Mouse (Mus musculus) lung, postnatal 36 days (tissue): ENCODE measurements around the gene Cemip2.

Source experiments
- DNase-seq: peaks from one replicate; pipeline ENCODE4 v3.0.0; 2022; ENCODE audit warnings: mixed read lengths

The Cemip2 gene

GRCm38 (mm10) chr19:21780663-21781062, 2.5 kb downstream of the Cemip2 start:
- DNase-seq = peak; percentile 80

GRCm38 (mm10) chr19:21781066-21781786, 3.1 kb downstream of the Cemip2 start:
- DNase-seq = no peak

GRCm38 (mm10) chr19:21781787-21782432, 3.8 kb downstream of the Cemip2 start:
- DNase-seq = no peak

GRCm38 (mm10) chr19:21783717-21784116, 5.6 kb downstream of the Cemip2 start:
- no peak for DNase-seq

GRCm38 (mm10) chr19:21784331-21785131, 6.4 kb downstream of the Cemip2 start:
- DNase-seq = peak; percentile 62

- DNase-seq = no peak
Measured at GRCm38 (mm10) chr19:21785132-21785528, 7.0 kb downstream of the Cemip2 start.

- no peak for DNase-seq
Measured at GRCm38 (mm10) chr19:21787004-21787480, 8.9 kb downstream of the Cemip2 start.

- DNase-seq = no peak
Measured at GRCm38 (mm10) chr19:21788999-21789398, 10.9 kb downstream of the Cemip2 start.

GRCm38 (mm10) chr19:21789676-21790075, 11.5 kb downstream of the Cemip2 start:
- DNase-seq = no peak

- DNase-seq = no peak
Measured at GRCm38 (mm10) chr19:21791386-21791785, 13.2 kb downstream of the Cemip2 start.

- DNase-seq = no peak
Measured at GRCm38 (mm10) chr19:21791826-21792225, 13.7 kb downstream of the Cemip2 start.

- no peak for DNase-seq
Measured at GRCm38 (mm10) chr19:21792587-21793175, 14.5 kb downstream of the Cemip2 start.

- DNase-seq = no peak
Measured at GRCm38 (mm10) chr19:21794569-21794968, 16.4 kb downstream of the Cemip2 start.

GRCm38 (mm10) chr19:21796333-21796732, 18.2 kb downstream of the Cemip2 start:
- DNase-seq = peak; percentile 21

GRCm38 (mm10) chr19:21798700-21799099, 20.6 kb downstream of the Cemip2 start:
- DNase-seq = peak; percentile 16

GRCm38 (mm10) chr19:21799410-21800373, 21.6 kb downstream of the Cemip2 start:
- DNase-seq = no peak

- DNase-seq = no peak
Measured at GRCm38 (mm10) chr19:21804488-21804887, 26.3 kb downstream of the Cemip2 start.

- peak; percentile 62 for DNase-seq
Measured at GRCm38 (mm10) chr19:21805305-21805704, 27.2 kb downstream of the Cemip2 start.

GRCm38 (mm10) chr19:21810135-21810534, 32.0 kb downstream of the Cemip2 start:
- no peak for DNase-seq

GRCm38 (mm10) chr19:21813560-21813959, 35.4 kb downstream of the Cemip2 start:
- no peak for DNase-seq

- peak; percentile 75 for DNase-seq
Measured at GRCm38 (mm10) chr19:21814433-21815020, 36.4 kb downstream of the Cemip2 start.
